Mouse (Mus musculus) right cerebral cortex, adult 2 months (tissue): Measurements from ENCODE around the gene Gm5294.

ENCODE experiments used
- DNase-seq, 2 experiments: peaks; one replicate each; pipeline ENCODE4 v3.0.0; 2021 to 2022; ENCODE audit warnings: low spot score in 2 of 2

Gene Gm5294

DNA sequence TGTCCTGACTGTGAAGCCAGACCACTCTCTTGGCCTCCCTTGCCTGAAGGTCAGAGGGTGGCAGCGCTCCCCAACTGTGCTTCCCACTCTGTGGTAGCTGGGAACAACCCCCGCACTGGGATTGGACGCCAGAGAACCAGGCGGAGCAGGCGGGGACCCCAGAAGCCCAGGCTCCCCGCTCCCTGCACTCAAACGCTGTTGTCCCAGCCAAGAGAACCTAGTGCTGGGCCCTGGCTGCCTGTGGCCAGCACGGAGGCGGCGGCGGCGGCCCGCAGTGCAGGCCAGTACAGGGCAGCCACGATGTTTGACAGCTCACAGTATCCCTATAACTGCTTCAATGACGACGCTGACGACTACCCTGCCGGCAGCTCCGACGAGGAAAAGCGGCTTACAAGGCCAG, at the start of gene Gm5294:
TSS of gene Gm5294 (plus strand) at position 301 of the 400 bp plus-strand sequence.
- no peak for DNase-seq

DNA sequence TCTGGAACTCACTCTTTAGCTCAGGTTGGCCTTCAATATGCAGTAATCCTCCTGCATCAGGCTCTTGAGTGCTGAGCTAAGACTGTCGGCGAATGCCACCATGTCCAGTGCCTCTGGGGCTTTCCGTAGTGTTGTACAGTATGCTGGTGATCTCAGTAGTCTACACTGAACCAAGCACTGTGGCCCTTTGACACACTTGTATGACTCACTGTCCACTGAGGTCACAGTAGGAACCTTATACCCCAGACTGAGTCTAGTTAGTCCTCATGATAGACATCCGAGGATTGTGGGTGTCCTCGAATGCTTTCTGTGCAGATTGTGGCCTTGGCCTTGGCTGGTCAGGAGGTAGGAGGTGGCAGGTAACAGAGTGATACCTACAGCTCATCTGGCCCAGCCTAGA, 44.8 kb upstream of the Gm5294 start:
- no peak for DNase-seq

GRCm38 (mm10) chr5:138776346-138776745, 43.5 kb upstream of the Gm5294 start:
- DNase-seq, result no peak

- DNase-seq, result peak; percentile 37 to 53
Measured at GRCm38 (mm10) chr5:138778731-138779463, 41.0 kb upstream of the Gm5294 start.

- DNase-seq, result no peak
Measured at GRCm38 (mm10) chr5:138779655-138780054, 40.2 kb upstream of the Gm5294 start.

DNA sequence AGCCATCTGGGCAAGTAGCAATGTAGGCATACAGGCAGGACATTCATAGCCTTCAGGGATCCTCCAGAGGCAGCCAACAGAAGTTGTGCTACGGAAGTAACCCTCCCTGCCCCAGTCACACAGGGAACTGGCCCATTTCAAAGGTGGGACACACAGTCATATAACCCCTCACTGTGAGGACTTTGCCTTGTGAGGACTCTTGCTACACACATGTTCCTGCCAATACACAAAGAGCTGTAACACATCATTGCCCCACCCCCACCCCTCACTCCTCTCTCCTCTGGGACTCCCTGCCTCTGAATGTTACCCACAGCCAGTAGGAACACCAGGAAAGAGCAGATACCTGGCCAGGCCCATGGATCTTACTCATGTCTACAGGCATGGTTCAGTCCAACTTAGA, 37.2 kb upstream of the Gm5294 start:
- no peak for DNase-seq

- no peak for DNase-seq
Measured at GRCm38 (mm10) chr5:138783181-138783580, 36.7 kb upstream of the Gm5294 start.

- no peak for DNase-seq
Measured at GRCm38 (mm10) chr5:138785986-138786515, 33.8 kb upstream of the Gm5294 start.

DNA sequence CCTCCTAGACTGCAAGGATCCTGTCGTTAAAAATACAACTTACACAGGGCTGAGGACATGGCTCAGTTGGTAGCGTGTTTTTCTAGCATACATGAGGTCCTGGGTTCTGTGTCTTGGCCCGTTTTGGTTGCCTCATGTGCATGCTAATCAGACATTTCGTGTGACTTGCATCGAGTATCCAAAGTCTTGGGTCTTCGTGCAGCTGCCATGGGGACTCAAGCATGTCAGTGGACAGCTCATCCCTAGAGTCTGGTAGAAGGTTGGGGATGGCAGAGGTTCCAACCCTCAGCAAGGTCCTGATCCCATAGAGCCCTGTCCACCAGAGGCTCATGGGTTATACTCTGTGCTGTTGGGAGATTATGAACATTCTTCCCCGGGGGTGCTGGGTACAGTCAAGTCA, 32.2 kb upstream of the Gm5294 start:
- no peak for DNase-seq

DNA sequence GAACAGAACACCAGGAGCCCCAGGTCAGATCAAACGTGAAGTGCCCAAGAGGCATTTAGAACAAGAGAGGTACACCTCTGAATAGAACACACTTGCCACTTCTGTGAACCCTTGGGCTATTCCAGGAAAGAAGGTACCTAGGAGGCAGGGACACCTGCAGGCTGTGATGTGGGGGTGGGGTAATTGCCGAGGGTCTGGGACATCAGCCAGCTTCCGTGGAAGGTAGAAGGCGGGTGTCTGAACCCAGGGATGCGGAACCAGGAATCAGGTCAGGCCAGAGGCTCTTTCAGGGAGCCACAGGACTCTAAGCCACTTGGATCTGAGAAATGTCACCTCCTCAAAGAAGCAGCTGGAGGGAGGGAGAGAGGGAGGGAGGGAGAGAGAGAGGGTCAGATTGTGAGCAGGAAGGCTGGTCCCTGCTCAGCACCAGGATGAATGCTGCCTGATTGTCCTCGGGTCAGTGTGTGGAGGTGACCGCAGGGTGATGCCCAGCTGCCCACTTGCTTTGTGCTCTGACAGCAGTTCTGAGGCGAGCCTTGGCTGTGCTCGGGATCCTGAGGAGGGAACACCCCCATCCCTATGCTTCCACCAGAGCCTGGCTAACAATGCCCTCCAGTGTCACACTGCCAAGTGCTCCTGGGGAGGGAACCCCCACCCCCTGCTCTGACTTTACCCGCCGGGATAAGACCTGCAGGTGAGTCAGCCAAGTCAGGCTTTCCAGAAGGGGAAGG, 31.2 kb upstream of the Gm5294 start:
- DNase-seq, result no peak

DNA sequence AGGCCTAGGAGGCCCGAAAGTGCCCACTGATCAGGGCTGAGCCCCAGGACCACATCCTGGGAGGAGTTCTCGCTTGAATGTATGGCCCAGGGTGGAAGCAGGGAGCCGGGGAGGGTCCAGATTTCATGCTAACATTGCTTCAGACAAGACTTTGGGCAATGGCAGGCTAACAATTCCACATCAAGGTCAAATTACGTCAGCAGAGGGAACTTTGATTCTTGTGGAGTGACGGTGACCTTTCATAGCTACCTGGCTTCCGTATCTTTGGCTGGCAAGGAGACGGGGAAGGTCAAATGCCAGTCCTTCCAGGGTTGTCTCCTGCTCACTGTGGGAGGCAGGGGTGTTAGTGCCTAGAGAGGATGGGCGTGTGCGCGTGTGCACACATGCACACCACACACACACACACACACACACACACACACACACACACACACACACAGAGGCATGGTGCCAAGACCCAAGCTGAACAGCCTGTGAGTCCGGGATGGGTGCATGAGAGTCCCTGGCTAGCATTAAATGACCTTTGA, 28.9 kb upstream of the Gm5294 start:
- DNase-seq, result no peak

DNA sequence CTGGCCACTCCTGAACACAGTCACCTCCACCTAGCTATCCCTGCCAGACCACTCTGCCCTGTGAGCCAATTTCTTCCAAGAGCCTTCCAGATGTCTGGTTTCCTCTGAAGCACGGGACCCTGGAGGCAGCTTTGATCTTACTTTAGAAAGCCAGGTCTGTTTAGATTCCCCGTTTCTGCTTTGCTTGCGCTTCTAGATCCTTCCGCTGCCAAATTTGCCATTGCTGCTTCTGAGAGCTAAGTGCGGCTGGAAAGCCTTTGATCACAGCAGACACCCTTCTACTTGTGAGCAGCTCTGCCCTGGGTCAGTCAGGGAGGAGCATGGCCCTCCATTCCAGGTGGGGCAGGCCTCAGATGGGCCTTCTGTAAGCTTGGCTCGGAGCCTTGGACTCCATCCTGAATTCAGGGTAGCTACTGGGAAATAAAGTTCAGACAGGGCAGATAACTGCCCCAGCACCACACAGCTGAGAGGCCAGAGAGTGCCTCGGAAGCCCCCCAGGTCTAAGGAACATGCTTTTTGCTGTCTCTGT, 18.2 kb upstream of the Gm5294 start:
- no peak for DNase-seq

- no peak for DNase-seq
Measured at GRCm38 (mm10) chr5:138804286-138804685, 15.6 kb upstream of the Gm5294 start.

GRCm38 (mm10) chr5:138809767-138810166, 10.1 kb upstream of the Gm5294 start:
- no peak for DNase-seq

DNA sequence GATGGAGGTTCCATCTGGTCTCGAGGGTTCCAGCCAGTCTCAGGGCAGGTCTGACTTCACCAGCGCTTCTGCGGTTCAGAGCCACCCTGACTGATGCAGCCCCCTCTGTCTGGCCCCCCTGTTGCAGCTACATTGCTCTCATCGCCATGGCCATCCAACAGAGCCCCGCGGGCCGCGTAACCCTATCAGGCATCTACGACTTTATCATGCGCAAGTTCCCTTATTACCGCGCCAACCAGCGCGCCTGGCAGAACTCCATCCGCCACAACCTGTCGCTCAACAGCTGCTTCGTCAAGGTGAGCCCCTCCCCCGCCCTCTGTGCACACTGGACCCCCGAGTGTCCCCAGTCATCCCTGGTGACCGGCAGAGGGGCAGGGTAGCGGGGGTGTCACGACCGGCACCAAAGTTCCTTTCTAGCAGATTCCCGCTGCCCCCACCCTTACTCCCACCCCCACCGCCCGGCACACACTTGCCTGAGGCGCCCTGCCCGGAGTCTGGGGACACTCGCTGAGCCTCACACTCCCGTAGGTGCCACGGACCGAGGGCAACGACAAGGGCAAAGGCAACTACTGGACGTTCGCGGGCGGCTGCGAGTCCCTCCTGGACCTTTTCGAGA, 945 bp downstream of the Gm5294 start:
- DNase-seq, result no peak

DNA sequence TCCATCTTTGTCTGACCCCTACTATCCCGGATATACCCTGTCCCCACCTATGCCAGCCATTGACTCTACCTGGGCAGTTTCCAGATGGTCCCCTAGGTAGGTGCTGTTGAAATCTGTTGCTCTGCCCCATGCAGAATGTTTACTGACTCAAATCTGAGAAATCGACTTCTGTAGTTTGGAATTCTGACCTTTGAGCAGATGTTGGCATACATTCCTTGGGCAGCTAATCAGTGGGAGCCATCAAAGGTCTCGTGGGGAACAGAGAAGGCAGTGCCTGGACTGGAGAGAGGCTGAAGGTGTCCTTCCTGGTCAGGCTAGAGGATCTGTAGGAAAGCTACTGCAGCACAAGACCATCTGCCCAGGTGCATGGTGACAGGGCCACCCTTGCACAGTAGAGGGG, 5.2 kb downstream of the Gm5294 start:
- no peak for DNase-seq

GRCm38 (mm10) chr5:138833406-138833805, 13.5 kb downstream of the Gm5294 start:
- no peak for DNase-seq

- no peak for DNase-seq
Measured at GRCm38 (mm10) chr5:138834910-138835309, 15.0 kb downstream of the Gm5294 start.

DNA sequence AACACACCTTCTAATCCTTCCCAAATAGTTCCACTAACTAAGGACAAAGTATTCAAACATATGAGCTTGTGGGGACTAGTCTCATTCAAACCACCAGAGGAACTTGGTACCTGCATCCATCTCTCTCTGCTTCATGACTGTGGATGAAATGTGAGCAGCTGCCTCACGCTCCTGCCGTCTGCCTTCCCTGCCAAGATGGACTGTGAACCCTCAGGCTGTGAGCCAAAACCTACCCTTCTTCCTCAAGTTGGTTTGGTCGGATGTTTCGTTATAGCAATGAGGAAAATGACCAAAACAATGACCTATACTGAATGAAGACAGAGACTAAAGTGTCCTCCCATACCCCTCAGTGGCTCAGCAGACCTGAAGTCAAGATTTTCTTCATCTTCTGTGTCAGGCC, 21.1 kb downstream of the Gm5294 start:
- no peak for DNase-seq

DNA sequence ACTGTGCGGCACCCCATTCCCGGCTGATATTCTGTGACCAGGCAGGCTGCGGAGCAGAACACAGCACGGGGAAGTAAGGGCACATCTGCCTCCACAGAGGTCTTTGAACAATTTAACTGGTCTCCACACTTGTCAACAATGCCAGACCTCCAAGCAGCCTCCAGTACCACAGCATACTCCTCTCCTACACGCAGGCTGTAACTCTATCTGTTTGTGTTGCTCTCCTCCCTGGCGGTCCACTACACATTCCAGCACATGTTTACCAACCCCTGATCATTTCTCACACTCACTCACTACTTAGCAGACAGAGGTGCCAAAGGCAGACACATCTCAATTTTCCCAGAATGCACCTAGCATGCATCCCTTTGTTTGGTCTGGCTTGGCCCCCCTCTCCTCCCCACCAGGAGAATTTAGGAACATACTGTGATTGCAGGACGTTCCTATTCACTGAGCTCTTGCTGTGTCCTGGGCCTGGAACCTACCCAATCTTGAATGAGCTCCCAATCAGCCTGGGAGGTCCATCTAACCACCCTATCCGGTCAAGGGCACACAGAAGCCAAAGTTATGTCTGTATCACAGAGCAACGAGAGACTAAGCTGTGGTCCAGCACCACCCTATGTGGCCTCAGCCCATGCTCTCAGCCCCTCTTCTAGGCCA, 23.4 kb downstream of the Gm5294 start:
- no peak for DNase-seq

- no peak for DNase-seq
Measured at GRCm38 (mm10) chr5:138846506-138846905, 26.6 kb downstream of the Gm5294 start.

GRCm38 (mm10) chr5:138848102-138848501, 28.2 kb downstream of the Gm5294 start:
- peak; percentile 94 to 96 for DNase-seq
